Mouse (Mus musculus): ENCODE results near the gene Kif2a.

DNA sequence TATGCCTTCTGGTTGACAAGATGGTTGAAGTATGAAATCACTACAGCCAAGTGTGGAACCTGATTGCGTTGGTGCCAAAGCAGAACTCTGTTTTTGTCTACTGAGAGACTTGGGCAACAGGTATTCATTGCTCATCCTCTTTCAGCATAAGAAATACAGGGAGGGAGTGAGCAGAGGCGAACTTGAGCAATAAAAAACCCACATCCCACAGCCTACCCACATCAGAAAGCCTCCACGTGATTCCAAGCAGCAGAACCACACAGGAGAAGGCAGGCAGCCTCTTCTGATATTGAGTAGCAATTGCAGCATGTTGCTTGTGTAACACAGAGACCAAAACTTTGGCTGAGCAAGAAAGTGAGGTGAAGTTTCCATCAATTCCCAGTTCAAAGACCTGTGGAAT is 37.5 kb upstream of the Kif2a start:
- TF ChIP-seq POLR2A (IDR thresholded peaks at IDR 0.05; ENCODE audit: low read depth, low read length): no peak
- no peak for TF ChIP-seq EP300 (IDR thresholded peaks at IDR 0.05; ENCODE audit: low read length)

All from CH12.LX (cell line).